Mouse (Mus musculus) urinary bladder, postnatal 10 days (tissue): ENCODE measurements around the gene Col2a1.

Experiments
- DNase-seq: peaks from one replicate; pipeline ENCODE4 v3.0.0; 2022; ENCODE audit warnings: low spot score

Gene Col2a1

DNA sequence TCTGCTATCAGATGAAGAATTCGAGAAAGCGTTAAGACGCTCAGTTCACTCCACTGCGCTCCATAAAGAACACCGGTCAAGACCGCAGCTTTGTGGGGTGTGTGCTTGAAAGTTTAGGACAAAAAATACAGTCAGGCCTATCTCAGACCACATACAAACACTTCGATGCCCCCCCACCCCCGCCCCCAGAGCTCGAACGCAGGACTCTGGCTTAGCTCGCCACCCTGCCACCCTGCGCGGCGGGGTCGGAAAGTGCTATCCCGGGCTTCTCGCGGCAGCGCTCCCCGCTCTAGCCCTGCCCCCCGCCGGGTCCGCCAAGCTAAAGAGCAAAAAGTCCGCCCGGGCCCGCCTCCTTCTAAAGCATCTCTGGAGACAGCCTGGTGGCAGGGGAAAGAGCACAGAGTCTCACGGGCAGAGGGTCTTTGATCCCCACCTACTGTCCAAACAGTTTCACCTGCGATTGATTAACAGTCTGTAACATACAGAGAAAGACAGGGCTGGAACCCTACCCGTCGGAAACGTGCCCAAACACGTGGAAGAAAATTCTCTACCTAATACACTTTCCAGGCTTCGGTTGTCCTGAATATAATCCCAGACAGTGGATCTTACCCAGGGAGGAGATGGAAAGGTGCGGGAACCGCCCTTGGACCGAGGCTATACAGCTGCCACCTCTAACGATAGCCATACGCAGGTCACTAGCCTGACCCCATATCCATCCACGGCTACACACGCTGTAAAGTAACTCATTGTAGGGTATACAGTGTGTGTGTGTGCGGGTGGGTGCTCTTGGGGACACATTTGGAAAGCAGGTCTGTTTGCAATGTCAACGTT lies 1.3 kb downstream of the Col2a1 start:
- no peak for DNase-seq

DNA sequence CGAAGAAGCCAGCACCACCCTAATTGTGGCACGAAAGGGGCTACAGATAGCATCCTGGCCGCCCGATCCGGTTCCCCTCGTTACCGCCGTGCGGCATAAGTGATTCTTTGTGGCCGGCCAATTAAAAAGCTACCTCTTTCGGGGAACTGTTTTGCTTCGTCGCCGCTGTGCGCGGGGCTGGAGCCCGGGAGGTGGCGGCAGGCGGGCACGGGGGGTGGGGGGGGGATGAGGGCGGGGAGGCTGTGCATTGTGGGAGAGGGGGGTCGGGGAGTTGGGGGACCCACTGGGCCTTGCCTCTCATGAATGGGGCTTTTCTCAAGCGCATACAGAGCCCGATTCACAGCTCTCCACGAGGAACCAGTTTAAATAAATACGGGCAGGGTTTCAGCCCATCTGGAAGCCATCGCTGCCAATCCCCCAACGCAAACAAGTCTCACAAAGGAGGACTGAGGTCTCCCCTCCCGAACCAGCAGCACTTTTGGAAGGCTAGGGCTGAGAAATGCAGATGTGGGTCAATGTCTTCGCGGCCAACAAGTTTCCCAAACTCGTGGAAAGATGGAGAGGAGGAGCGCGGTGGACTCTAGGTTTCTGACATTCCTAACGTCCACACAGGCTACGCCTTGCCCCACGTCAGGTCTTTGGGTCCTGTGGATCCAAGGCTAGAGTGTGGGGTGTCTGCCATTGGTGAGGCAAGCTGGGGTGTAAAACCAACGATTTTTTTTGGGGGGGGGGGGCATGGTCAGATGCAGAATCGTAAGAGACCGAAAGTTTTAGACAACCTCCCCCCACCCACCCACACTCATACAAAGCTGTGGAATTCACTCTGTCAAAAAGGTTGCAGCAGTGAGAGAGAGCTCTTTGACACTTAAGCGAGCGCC lies 2.1 kb downstream of the Col2a1 start:
- no peak for DNase-seq

DNA sequence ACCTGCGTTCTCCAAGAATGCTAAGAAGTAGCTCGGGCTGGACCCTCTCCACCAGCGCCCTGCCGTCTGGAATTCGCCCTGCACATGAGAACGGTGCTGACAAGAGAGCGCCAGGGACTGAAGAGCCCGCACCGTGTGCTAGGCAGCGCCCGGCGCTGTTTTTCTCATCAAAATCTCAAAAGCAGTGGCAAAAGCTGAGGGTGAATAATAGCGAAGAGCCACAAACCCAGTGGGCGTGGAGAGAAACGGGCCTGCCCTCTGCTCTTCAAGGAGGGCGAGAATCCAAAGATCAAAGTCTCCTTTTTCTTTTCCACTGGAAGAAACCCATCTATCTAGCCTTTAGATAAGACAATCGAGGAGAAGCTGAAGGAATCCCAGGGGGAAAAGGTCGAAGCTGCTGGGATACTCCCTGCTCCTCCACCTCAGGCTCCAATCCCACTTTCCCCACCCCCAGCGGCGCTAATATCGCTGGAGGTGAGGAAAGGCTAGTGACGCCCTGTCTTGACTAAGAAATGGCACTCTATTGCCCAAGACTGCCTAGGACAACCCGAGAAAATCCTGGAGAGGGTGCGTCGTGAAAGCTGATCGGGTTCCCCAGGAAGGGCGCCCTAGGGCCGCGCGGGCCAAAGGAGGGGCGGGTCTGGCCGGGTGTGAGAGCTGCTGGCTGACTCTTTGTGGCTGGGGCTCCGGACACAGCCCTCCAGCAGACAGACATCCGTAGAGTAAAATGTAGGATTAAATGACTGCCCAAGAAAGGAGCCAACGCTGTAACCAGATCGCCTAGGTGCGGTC lies 3.0 kb downstream of the Col2a1 start:
- DNase-seq: no peak

DNA sequence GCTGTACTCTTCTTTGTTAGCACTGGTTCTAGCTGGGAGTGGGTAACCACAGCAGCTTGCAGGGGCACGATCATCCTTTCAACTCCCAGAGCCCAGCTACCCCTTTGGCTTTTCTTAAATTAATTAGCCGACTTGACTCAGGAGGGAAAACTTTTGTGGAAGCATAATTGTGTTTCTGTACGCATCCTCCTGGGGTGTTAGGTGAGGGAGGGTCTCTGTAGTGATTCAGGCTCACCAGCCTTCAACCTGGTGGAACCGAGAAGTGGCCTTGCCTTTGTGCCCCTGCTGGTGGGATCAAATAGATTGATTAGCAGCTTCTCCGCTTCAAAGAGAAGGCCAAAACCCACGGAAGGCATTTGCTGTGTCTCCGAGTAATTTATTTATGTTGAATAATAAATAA lies 4.5 kb downstream of the Col2a1 start:
- DNase-seq: no peak

GRCm38 (mm10) chr15:97999546-97999945 lies 4.9 kb downstream of the Col2a1 start:
- no peak for DNase-seq

GRCm38 (mm10) chr15:97996716-97997256 lies 7.7 kb downstream of the Col2a1 start:
- DNase-seq: no peak

- no peak for DNase-seq
Observed at GRCm38 (mm10) chr15:97992712-97993286, 11.7 kb downstream of the Col2a1 start.

- DNase-seq: no peak
Observed at GRCm38 (mm10) chr15:97992027-97992711, 12.3 kb downstream of the Col2a1 start.

- DNase-seq: no peak
Observed at GRCm38 (mm10) chr15:97991285-97991895, 13.1 kb downstream of the Col2a1 start.

GRCm38 (mm10) chr15:97990721-97991120 lies 13.8 kb downstream of the Col2a1 start:
- DNase-seq: no peak

- no peak for DNase-seq
Observed at GRCm38 (mm10) chr15:97990124-97990523, 14.4 kb downstream of the Col2a1 start.

DNA sequence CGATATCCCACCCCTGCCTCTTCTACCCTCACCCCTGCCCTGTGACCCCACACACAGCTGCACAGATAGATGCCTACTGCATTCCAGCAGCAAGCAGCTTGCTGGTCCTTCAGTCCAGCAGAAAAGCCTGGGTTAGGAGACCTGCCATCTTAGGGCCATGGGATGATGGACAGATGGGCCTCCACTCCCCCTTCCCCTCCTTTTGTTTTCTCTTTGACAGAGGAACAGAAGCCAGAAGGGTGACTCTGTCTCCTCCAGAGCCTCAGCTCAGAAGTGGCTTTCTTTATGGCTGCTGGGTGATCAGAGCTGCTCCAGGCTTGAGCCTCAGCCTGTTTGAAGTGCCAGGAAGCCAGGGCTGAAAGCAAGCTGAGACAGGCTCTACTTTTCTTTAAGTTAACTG lies 15.0 kb downstream of the Col2a1 start:
- no peak for DNase-seq

- DNase-seq: no peak
Observed at GRCm38 (mm10) chr15:97981560-97981959, 22.9 kb downstream of the Col2a1 start.

DNA sequence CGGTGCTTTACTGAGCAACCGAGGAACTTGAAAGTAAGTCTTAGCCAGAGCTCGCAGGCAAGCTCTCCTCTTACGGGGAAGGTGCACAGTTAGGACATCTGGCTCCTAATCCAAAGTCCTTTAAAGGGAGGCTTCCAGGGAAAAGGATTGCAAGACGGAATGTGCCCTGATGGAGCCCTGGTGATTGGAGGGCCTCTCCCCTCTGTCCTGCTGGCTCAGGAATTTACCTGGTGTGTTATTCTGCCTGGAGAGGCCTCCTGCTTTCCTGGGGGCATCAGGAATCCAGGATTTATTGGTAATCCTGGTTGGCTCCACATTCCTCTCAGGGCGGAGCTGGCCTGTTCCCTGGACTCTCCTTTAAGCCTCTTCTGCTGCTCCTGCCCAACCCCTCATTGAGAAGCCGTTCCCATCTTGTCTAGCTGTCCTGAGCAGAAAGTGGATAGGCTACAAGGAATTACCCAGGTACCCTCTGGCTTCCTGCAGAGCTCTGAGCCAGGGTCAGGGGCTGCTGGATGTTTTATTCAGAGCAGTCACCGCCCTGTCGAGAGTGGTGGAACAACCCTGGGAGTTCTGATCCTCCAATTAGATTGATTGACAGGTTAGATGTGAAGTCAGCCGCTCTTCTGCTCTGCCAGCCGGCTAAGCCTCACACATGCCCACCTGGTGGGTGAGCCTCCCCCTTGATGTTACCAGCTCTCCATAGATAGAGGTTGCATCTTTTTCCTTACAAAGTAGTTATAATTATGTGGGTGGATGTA lies 31.1 kb downstream of the Col2a1 start:
- DNase-seq: no peak

DNA sequence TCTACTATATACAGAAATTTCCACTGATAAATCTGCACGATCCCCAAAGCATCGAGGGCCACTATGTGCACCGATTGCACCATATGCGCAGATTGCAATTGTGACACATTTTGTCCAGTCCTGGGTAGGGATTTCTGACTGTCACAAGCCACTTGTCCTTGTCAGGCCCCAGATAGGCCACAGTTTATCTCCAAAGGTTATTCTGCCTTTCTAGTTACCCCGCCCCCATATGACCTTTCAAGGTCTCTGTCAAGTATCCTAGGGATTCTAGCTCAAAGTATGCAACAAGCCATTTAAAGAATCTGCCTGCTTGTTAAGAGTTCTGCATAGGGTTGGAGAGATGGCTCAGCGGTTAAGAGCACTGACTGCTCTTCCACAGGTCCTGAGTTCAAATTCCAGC lies 31.9 kb downstream of the Col2a1 start:
- no peak for DNase-seq

- DNase-seq: no peak
Observed at GRCm38 (mm10) chr15:97970299-97970698, 34.2 kb downstream of the Col2a1 start.

- no peak for DNase-seq
Observed at GRCm38 (mm10) chr15:97965311-97966045, 39.0 kb downstream of the Col2a1 start.

DNA sequence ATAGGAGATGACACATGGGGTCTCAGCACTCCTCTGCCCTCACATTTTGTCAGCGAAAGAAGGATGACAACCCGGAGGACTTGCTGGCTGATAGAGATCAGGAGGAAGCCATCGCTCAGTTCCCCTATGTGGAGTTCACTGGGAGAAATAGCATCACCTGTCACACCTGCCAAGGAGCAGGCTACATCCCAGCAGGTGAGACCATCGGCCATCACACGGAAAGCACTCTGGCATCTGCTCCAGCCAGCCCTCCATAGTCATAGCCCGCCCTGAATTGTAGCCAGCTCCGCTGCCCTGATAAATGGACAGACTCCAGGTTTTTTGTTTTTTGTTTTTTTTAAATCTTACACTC lies 39.7 kb downstream of the Col2a1 start:
- DNase-seq: no peak
